Mouse (Mus musculus): ENCODE data around the gene Gga3. TPM values are rescaled to one million over a fixed set of nuclear protein-coding genes. Genes with fewer than 3 reads are reported as not detected.

Gene Gga3
- polyA plus RNA-seq, 1 experiment from 2014 or later: 36.5 TPM

DNA sequence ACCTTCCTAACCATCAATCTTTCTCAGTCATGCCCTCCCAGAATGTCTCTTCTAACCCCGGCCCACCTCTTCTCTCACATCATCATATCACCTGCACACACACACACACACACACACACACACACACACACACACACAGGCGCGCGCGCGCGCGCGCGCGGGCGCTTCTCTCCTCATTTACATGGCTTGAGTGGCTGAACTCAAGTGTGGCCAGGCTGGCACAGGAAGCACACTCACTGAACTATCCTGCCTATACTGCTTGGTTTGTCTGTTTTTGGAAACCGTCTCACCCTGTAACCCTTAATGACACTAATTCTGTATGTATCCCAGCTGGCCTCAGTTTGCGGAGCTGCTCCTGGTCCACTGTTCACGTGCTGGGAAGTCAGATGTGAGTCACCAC, 3.1 kb downstream of the Gga3 start:
- no peaks in the 10 kb centered on the region for H3K9me3 ChIP-seq (ENCODE audit: control insufficient read depth, low read length)
- DNase-seq (ENCODE audit: low spot score): no peak
- no peak overlapping the region for H3K27ac ChIP-seq (ENCODE audit: low read depth, low read length)
- no peak overlapping the region for H3K9ac ChIP-seq (ENCODE audit: low read length)
- no peak overlapping the region for H3K4me3 ChIP-seq (ENCODE audit: low read depth, low read length)
- WGBS: 96% methylated on average over 15 of the region's 15 CpGs
- no peaks in the 10 kb centered on the region for H3K27me3 ChIP-seq (ENCODE audit: control insufficient read depth, insufficient read depth, low read length)
- H3K36me3 ChIP-seq (ENCODE audit: control insufficient read depth, insufficient read depth, low read length): no peaks in the 10 kb centered on the region; the same call in 1 of the 2 replicates
- no peak overlapping the region for H3K4me2 ChIP-seq (ENCODE audit: low read depth, low read length, severe bottlenecking)
- ATAC-seq (replicated peaks; ENCODE audit: low FRiP score): no peak
- peaks cover 10% of the 10 kb centered on the region for H3K4me1 ChIP-seq (replicated peaks; ENCODE audit: control insufficient read depth, insufficient read depth, low read length)

DNA sequence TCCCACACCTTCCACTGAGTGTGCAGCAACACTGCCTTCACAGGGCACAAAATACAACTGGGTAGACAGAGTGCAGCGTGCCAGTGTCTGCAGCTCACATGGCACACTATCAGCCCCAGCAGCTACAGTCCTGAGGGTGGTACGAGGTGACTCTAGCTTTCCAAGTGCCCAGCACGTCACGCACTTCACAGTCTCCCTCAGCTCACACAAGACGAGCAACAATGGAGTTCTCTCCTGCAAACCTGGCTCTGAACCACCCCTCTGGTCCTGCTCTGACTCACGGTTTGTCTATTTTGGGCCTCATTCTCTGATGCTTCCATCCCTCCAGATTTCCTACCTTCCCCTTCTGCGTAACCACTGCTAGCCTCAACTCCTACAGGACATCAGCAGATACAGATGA, 4.1 kb downstream of the Gga3 start:
- H3K4me2 ChIP-seq (ENCODE audit: low read depth, low read length, severe bottlenecking): no peak overlapping the region
- H3K9ac ChIP-seq (ENCODE audit: low read length): no peak overlapping the region
- H3K4me3 ChIP-seq (ENCODE audit: low read depth, low read length): no peak overlapping the region
- no peaks in the 10 kb centered on the region; the same call in 1 of the 2 replicates for H3K36me3 ChIP-seq (ENCODE audit: control insufficient read depth, insufficient read depth, low read length)
- H3K4me1 ChIP-seq (replicated peaks; ENCODE audit: control insufficient read depth, insufficient read depth, low read length): peaks cover 9% of the 10 kb centered on the region
- no peak for DNase-seq (ENCODE audit: low spot score)
- H3K27me3 ChIP-seq (ENCODE audit: control insufficient read depth, insufficient read depth, low read length): no peaks in the 10 kb centered on the region
- H3K9me3 ChIP-seq (ENCODE audit: control insufficient read depth, low read length): no peaks in the 10 kb centered on the region
- no peak overlapping the region for H3K27ac ChIP-seq (ENCODE audit: low read depth, low read length)
- ATAC-seq (replicated peaks; ENCODE audit: low FRiP score): no peak
- WGBS: 96% methylated on average over 7 of the region's 7 CpGs

DNA sequence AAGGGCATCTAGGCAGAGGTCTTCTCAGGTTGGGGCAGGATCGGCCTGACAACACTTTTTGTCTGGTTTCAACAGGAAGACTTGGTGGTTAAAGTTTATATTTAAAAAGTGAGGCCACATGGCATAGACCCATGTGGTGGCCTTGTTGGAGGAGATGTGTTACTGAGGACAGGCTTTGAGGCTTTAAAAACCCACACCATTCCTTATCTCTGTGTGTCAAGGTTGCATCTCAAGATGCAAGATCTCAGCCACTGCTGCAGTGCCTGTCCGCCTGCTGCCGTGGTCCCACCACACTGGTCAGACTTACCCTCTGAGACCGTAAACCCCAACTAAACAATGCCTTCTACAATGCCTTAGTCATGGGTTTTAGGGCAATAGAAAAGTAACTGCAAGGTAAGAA, 5.5 kb downstream of the Gga3 start:
- WGBS: 95% methylated on average over 4 of the region's 4 CpGs
- H3K27me3 ChIP-seq (ENCODE audit: control insufficient read depth, insufficient read depth, low read length): no peaks in the 10 kb centered on the region
- ATAC-seq (replicated peaks; ENCODE audit: low FRiP score): no peak
- no peak overlapping the region for H3K4me2 ChIP-seq (ENCODE audit: low read depth, low read length, severe bottlenecking)
- peaks cover 7% of the 10 kb centered on the region for H3K4me1 ChIP-seq (replicated peaks; ENCODE audit: control insufficient read depth, insufficient read depth, low read length)
- H3K36me3 ChIP-seq (ENCODE audit: control insufficient read depth, insufficient read depth, low read length): peaks cover 6% of the 10 kb centered on the region
- DNase-seq (ENCODE audit: low spot score): no peak
- no peak overlapping the region for H3K4me3 ChIP-seq (ENCODE audit: low read depth, low read length)
- H3K9me3 ChIP-seq (ENCODE audit: control insufficient read depth, low read length): no peaks in the 10 kb centered on the region
- H3K9ac ChIP-seq (ENCODE audit: low read length): no peak overlapping the region
- H3K27ac ChIP-seq (ENCODE audit: low read depth, low read length): no peak overlapping the region

DNA sequence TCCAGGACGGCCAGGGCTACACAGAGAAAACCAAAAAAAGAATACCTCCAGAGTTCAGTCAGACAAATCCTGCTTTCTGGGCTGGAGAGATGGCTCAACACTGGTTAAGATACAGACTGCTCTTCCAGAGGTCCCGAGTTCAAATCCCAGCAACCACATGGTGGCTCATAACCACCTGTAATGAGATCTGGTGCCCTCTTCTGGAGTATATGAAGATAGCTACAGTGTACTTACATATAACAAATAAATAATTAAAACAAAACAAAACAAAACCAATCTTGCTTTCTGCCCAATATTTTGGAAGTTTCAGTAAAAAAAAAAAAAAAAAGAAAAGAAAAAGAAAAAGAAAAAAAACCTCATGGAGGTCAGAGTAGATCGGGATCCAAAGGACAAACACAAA, 8.6 kb downstream of the Gga3 start:
- H3K36me3 ChIP-seq (ENCODE audit: control insufficient read depth, insufficient read depth, low read length): peaks cover 16% of the 10 kb centered on the region
- no peaks in the 10 kb centered on the region for H3K27me3 ChIP-seq (ENCODE audit: control insufficient read depth, insufficient read depth, low read length)
- no peaks in the 10 kb centered on the region for H3K9me3 ChIP-seq (ENCODE audit: control insufficient read depth, low read length)
- WGBS: 98% methylated on average over 3 of the region's 3 CpGs
- H3K27ac ChIP-seq (ENCODE audit: low read depth, low read length): no peak overlapping the region
- no peak overlapping the region for H3K4me3 ChIP-seq (ENCODE audit: low read depth, low read length)
- DNase-seq (ENCODE audit: low spot score) (no peak), ATAC-seq (replicated peaks; ENCODE audit: low FRiP score) (no peak)
- H3K9ac ChIP-seq (ENCODE audit: low read length): no peak overlapping the region
- no peak overlapping the region for H3K4me2 ChIP-seq (ENCODE audit: low read depth, low read length, severe bottlenecking)
- H3K4me1 ChIP-seq (replicated peaks; ENCODE audit: control insufficient read depth, insufficient read depth, low read length): no peaks in the 10 kb centered on the region

DNA sequence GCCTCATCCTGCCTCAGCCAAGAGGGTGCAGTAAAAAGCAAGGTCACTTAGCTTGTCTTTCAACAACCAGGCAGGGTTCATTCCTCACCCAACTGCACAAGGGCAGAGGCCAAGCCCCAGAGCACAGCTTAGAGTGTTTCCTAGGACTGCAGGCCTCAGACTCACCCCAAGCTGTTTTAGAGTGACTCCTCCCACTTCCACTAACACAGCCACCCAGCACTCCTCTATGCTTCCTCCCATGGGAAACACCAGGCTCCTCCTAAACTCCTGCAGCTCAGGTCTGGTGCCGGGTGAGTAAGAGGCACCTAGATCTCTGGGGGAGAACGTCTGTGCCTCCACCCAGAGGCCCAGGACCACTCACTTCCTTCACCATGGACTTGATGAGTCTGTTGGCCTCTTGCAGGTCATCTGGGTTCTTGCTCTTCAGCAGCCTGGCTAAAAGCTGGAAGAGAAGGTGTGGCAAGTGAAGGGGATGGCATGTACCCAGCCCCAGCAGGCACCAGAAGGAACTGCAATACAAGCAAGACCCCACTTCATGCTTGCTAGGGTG, 13.2 kb downstream of the Gga3 start:
- no peak overlapping the region for H3K4me3 ChIP-seq (ENCODE audit: low read depth, low read length)
- no peak overlapping the region for H3K9ac ChIP-seq (ENCODE audit: low read length)
- H3K4me2 ChIP-seq (ENCODE audit: low read depth, low read length, severe bottlenecking): no peak overlapping the region
- no peaks in the 10 kb centered on the region for H3K27me3 ChIP-seq (ENCODE audit: control insufficient read depth, insufficient read depth, low read length)
- WGBS: 95% methylated on average over 2 of the region's 2 CpGs
- H3K36me3 ChIP-seq (ENCODE audit: control insufficient read depth, insufficient read depth, low read length): peaks cover 37% of the 10 kb centered on the region
- no peak for ATAC-seq (replicated peaks; ENCODE audit: low FRiP score)
- H3K9me3 ChIP-seq (ENCODE audit: control insufficient read depth, low read length): no peaks in the 10 kb centered on the region
- no peaks in the 10 kb centered on the region for H3K4me1 ChIP-seq (replicated peaks; ENCODE audit: control insufficient read depth, insufficient read depth, low read length)
- no peak overlapping the region for H3K27ac ChIP-seq (ENCODE audit: low read depth, low read length)
- no peak for DNase-seq (ENCODE audit: low spot score)

DNA sequence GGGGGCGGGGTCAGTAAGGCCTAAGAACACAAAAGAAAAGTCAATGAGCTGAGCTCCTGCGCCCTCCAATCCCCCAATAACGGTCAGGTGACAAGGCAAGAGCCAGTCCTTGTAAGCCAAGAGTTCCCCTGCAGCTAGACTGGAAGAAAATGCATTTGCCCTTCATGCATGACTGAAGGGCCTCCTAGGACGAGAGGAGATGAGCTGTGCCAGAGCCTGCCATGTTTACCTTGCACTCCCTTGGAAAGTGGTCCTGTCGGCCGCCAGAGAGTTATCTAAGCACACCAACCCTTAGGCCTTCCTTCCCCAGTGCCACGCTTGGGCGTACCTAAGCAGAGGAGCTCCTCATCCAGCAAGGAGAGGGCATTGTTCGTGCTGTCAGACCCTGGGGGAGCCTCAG, 15.9 kb downstream of the Gga3 start:
- WGBS: 87% methylated on average over 9 of the region's 9 CpGs
- no peak overlapping the region for H3K4me2 ChIP-seq (ENCODE audit: low read depth, low read length, severe bottlenecking)
- no peak overlapping the region for H3K9ac ChIP-seq (ENCODE audit: low read length)
- no peaks in the 10 kb centered on the region for H3K4me1 ChIP-seq (replicated peaks; ENCODE audit: control insufficient read depth, insufficient read depth, low read length)
- H3K9me3 ChIP-seq (ENCODE audit: control insufficient read depth, low read length): no peaks in the 10 kb centered on the region
- no peak for ATAC-seq (replicated peaks; ENCODE audit: low FRiP score)
- DNase-seq (ENCODE audit: low spot score): no peak
- H3K4me3 ChIP-seq (ENCODE audit: low read depth, low read length): no peak overlapping the region
- H3K27ac ChIP-seq (ENCODE audit: low read depth, low read length): no peak overlapping the region
- H3K36me3 ChIP-seq (ENCODE audit: control insufficient read depth, insufficient read depth, low read length): peaks cover 38% of the 10 kb centered on the region
- no peaks in the 10 kb centered on the region for H3K27me3 ChIP-seq (ENCODE audit: control insufficient read depth, insufficient read depth, low read length)

DNA sequence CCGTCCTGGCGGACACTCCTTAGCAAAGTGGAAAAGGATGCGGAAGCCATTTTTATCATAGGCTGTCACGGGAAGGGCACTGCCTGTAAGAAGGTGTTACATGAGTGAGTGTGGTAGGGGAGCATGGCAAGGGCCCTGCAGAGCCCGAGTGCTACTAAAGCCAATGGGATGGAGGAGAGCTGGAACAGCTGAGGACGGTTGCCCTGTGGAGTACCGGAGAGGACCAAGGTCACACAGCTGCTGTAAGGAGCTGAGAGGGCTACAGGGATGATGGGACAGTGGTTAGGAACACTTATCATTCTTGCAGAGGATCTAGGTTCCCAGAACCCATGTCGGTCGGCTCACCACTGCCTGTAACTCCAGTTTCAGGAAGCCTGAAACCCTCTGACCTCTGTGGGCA, 17.4 kb downstream of the Gga3 start:
- Histone ChIP-seq H3K4me1 (replicated peaks; ENCODE audit: control insufficient read depth, insufficient read depth, low read length) (no peaks in the 10 kb centered on the region), H3K4me2 (ENCODE audit: low read depth, low read length, severe bottlenecking) (no peak overlapping the region)

DNA sequence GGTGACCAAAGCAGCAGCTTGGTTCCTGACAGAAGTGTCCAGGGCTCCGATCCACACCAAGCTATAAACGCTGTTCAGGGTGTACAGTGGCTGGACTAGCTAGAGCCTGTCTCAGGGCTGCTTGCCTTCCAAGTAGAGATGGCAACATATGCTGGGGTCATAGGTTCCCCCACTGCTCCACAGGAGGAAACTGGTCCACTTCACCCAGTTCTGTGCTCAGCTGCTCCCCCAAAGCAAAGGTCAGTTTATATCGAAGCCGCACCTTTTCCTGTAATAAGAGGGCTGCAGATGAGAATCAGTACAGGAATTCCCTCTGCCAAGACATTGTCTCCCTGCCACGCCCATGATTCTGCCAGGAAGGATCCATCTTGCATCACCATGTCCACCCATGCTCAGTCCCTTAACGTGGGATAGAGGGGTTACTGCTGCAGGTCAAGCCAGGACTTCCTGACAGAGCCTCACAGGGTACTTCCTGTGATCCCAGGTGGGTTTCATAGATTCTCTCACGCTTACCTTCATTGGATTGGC, 18.2 kb downstream of the Gga3 start:
- DNase-seq (ENCODE audit: low spot score): no peak
- Histone ChIP-seq H3K27me3 (ENCODE audit: control insufficient read depth, insufficient read depth, low read length) (no peaks in the 10 kb centered on the region), H3K4me1 (replicated peaks; ENCODE audit: control insufficient read depth, insufficient read depth, low read length) (no peaks in the 10 kb centered on the region), H3K36me3 (ENCODE audit: control insufficient read depth, insufficient read depth, low read length) (peaks cover 34% of the 10 kb centered on the region), H3K27ac (ENCODE audit: low read depth, low read length) (no peak overlapping the region), H3K4me2 (ENCODE audit: low read depth, low read length, severe bottlenecking) (no peak overlapping the region), H3K4me3 (ENCODE audit: low read depth, low read length) (no peak overlapping the region), H3K9ac (ENCODE audit: low read length) (no peak overlapping the region), H3K9me3 (ENCODE audit: control insufficient read depth, low read length) (no peaks in the 10 kb centered on the region)
- 90% methylated on average over 7 of the region's 7 CpGs for WGBS
- ATAC-seq (replicated peaks; ENCODE audit: low FRiP score): no peak

More for the DNA sequence above, 17.4 kb downstream of the Gga3 start:
- H3K4me3 ChIP-seq (ENCODE audit: low read depth, low read length): no peak overlapping the region
- H3K36me3 ChIP-seq (ENCODE audit: control insufficient read depth, insufficient read depth, low read length): peaks cover 35% of the 10 kb centered on the region
- ATAC-seq (replicated peaks; ENCODE audit: low FRiP score) (no peak), DNase-seq (ENCODE audit: low spot score) (no peak)
- 96% methylated on average over 9 of the region's 9 CpGs for WGBS
- H3K27ac ChIP-seq (ENCODE audit: low read depth, low read length): no peak overlapping the region
- no peak overlapping the region for H3K9ac ChIP-seq (ENCODE audit: low read length)
- H3K27me3 ChIP-seq (ENCODE audit: control insufficient read depth, insufficient read depth, low read length): no peaks in the 10 kb centered on the region
- no peaks in the 10 kb centered on the region for H3K9me3 ChIP-seq (ENCODE audit: control insufficient read depth, low read length)

DNA sequence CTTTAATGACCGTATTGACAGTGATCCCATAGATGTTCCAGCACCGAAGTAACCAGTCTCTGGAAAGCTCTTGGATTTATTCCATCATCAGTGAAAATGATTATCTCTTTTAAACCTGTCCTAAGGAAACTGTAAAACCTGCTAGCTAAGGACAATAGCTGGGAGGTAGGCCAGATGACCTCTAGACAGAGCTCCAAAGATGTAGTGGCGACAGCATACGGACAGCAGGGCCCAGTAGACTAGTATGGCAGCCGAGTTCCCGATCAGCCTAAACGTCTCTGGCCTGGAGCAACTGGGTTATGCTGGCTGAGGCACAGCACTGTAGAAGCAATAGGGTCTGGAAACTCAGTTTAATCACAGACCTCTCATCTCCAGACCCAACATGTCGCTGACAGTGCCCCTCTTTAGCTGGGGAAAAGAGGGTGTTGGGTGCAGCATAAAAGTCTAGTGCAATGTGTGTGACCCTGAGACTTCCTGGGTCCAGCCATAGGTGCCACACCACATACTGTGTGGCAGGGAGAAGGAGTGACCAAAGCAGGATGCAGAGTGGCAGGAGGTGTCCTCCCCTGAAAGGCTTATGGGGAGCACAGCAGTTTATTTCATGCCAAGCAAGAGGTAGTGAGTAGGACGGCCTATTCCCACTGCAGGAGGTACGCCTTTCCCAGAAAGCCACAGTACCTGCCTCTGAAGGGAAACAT, 19.3 kb downstream of the Gga3 start:
- Histone ChIP-seq H3K4me3 (ENCODE audit: low read depth, low read length) (no peak overlapping the region), H3K9ac (ENCODE audit: low read length) (no peak overlapping the region), H3K27me3 (ENCODE audit: control insufficient read depth, insufficient read depth, low read length) (no peaks in the 10 kb centered on the region), H3K4me2 (ENCODE audit: low read depth, low read length, severe bottlenecking) (no peak overlapping the region), H3K4me1 (replicated peaks; ENCODE audit: control insufficient read depth, insufficient read depth, low read length) (no peaks in the 10 kb centered on the region), H3K27ac (ENCODE audit: low read depth, low read length) (no peak overlapping the region), H3K9me3 (ENCODE audit: control insufficient read depth, low read length) (no peaks in the 10 kb centered on the region), H3K36me3 (ENCODE audit: control insufficient read depth, insufficient read depth, low read length) (peaks cover 27% of the 10 kb centered on the region)
- DNase-seq (ENCODE audit: low spot score): no peak
- 88% methylated on average over 10 of the region's 10 CpGs for WGBS
- no peak for ATAC-seq (replicated peaks; ENCODE audit: low FRiP score)

All from forebrain, embryonic 11.5 days (tissue).